Mouse (Mus musculus) frontal cortex, postnatal 14 days (tissue): ENCODE data around the gene Ago4.

Experiments
- DNase-seq, 2 experiments: peaks; one replicate each; pipeline ENCODE4 v3.0.0; 2022; ENCODE audit warnings: low spot score in 2 of 2

The Ago4 gene

DNA sequence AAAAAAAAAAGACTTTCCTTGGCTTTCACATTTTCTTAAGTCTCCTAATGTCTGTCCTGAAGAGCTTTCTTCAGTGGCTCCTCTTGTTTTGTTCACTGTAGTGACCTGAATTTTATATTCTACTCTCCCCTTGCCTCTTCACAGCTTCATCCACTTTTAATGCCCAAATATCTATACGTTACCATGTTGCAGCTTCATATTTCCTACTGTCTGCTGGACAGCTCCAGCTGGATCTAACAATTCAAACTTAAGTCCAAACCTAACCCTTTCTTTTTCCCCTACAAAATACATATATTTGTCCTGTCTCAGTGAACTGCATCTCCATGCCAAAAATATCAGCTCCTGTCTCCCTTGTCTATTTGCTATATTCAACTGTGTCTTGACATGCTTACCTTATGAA, 63.9 kb downstream of the Ago4 start:
- no peak for DNase-seq

DNA sequence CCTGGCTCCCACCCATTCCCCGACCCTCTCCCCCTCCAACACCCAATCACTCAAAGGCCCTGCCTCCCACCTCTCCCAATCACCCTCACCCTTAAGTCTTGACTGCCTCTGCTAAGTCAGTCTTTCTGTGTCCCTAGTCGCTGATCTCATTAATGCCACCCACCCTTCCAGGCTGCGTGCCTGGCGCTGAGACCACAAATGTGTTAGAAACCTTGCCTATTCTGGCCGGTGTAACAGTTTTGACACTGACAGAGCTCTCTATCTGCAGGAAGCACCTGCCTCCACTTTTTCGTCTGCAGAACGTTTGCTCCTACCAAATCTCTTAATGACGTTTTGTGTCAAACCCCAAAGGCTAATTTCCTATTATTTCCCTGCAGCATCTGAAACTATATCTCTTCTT, 64.3 kb downstream of the Ago4 start:
- no peak for DNase-seq

DNA sequence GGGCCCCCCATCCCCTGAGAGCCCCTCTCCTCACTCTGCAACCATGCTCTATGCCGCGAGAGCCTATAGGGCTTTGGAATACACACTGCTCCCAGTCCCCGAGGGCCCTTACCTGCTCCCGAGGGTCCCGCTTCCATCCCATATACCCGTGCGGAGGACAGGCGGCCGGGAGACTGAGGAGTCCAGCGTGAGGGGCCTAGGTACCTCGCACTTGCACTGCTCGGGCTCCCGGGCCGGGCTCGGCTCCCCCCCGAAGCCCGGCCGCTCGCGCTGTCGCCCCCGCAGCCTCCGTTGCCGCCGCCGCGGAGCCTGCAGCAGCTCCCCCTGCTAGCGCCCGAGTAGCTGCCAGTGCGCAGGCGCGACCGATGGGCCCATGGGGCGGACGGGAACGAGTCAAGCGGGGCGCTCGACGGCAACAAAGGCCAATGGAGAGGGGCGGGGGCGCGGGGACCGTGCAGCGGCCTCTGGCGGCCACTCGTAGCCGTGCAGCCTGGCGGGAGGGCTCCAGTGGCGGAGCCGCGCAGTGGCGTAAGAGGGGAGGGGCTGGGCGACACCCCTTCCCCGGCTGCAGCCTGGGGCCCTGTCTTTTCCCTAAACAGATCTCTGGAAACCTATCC, 64.9 kb downstream of the Ago4 start, which contains the start of gene Ago1:
Gene Ago1, minus strand, starts transcription at position 299 of the 617 bp plus-strand sequence.
- peak; percentile 89 to 94 for DNase-seq

DNA sequence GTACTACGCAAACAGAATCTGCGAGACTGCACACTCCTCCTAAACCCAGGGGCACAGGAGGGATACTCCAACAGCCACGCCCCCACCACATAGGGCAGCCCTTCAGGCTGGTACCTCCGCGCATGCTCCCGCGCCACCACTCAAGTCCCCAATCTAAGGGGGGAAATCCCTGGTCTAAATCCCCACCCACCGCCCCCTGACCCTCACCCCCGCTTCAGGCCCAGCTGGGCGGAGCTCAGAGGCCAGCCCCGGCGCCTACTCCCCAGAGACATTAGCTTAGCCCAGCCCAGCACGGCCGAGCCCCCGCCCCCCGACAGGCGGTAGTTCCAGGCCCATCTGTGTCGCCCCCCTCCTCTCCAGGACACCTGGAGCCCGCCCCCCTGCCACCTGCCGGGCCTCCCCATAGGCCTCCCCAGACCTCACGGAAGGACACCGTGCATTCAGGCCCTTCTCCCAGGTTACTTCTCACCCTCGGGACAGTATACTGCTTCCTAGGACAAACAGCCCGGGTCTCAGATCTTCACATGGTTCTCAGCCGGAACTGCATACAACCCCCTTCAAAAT, 65.5 kb downstream of the Ago4 start:
- peak; percentile 41 to 48 for DNase-seq

DNA sequence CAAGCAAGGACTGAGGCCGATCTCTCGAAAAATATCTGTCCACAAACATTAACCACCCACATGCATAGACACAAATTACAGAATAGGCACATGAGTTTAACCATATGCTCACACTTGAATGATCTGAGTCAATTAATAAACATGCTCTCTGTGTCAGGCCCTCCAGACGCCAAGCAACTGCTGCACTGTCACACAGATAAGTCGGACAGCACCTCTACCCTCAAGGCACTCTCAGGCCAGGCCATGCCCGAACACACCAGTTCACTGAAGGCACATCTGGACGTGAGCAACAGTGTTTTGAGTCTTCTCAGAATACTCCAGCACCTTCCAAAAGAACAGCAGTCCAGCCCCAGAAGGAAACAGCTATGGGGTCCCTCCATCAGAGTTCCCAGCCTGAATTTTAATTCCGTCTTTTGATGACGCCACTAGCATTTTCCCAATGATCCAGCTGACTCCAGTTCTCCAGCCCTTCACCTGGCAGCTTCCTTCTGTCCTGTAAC, 67.0 kb downstream of the Ago4 start:
- DNase-seq: no peak

DNA sequence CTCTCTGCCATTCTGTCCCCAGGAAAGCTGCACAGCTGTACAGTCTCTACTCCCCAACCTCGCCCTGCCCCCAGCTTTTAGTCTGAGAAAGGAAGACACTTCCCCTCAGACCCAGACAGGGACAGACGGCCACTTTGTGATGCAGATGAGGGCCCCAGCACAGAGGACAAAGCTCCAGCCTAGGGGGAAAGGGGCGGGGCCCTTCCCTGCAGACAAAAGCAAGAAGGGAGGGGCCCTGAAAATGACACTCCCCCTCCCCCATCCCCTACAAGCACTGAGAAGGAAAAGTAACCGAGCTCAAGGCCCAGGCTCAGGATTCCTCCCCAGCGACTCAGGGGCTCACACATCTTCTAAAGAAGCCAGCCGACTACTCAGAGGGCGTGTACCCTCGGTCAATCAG, 67.4 kb downstream of the Ago4 start:
- DNase-seq: peak; percentile 26 to 50

DNA sequence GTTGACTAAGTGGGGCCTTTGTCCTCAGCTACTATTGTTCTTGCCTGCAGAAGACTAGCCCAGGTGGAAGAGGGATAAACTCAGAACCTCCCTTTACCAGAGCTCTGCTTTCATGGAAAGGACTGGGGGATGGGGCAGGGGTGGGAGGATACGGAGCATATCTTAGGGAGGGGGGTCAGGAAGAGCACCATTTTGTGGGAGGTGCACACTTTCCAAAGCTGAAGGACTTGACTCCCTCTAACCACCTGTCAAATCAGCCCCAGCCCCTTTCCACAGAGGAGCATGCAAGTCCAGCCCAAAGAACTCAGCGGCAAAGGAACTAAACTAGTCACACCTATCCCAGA, 68.4 kb downstream of the Ago4 start:
- no peak for DNase-seq

DNA sequence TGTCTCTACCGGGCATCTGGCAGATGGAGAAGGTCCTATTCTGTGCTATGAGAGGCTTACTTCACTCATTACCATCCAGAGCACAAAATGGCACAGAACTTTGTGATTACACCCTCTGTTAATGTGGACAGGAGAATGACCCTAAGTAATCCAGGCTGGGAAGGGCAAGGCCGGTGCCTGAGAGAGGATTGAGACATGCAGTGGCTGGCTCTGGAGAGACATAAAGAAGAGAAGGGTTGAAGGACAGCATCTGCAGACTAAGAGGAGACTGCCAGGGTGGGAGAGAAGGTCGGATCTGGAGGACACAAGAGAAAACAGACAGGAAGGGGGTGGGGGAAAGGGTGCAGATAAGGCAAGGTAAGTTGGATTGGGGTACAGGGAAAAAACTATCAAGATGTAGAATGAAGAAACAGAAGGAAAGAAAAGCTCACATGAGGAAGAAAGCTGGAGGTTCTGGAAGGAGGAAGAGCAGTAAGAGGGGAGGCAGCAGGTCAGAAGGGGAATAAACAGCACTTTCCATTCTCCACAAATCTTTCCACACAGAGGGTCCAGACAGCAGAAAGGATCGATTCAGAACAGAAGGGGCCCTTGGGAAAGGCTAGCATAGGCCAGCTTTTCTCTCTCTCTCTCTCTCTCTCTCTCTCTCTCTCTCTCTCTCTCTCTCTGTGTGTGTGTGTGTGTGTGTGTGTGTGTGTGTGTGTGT, 68.9 kb downstream of the Ago4 start:
- no peak for DNase-seq

DNA sequence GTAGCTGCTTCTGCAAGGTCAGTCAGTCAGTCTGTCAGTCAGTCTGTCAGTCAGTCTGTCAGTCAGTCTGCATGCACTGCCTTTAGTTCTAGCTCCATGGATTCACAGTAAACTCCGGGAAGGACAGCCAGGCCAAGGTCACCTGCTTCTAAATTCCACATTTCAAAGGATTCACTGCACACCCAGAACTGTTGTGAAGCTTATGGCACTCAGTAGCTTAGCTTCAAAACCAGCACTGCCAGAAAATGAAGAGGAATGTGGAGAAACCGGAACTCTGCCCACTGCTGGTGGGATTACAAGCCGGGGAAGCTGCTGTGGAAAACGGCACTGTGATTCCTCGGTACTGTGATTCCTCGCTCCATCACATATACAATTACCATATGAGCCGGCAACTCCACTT, 77.8 kb downstream of the Ago4 start:
- DNase-seq: no peak

DNA sequence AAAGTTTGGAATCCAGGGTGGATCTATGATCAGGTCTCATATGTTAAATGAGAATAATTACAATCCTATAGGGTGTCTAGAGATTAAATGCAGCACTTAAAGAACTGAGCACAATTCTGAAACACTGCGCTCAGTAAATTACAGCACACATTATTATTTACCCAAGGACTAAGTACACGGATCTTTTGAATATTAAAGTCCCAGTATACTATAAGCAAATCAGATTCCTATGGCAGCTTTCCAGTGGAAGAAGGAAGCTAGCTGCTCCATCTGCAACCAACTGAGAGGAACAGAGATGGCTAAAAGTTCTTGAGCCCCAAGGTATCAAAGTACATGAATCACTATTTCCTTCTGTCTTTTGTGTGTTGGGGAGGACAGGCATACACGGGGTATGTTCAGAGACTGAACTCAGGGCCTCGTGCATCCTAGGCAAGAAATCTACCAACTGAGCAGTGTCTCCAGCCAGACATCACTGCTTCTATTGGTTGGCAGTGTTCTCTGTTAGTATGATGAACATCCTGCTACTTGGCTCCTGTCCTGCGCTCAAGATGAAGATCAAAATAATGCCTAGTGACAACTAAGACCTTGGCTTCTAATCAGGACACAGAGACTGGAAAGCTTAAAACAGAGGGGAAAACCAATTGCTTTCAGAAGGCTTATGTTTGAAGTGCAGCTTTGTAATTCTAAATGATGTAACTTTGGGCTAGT, 78.6 kb downstream of the Ago4 start:
- DNase-seq: no peak

DNA sequence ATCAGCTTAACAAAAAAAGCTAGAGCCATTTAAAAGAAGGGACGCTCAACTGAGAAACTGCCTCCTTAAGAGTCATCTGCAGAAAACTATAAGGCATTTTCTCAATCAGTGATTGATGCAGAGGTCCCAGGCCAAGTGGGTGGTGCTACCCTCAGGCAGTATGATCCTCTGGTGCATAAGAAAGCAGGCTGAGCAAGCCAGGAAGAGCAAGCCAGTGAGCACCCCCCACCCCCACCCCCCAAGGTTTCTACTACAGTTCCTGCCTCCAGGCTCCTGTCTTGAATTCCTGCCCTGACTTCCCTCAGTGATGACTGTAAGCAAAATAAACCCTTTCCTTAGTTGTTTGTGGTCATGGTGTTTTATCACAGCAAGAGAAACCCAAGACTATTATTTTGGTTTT, 83.0 kb downstream of the Ago4 start:
- no peak for DNase-seq

DNA sequence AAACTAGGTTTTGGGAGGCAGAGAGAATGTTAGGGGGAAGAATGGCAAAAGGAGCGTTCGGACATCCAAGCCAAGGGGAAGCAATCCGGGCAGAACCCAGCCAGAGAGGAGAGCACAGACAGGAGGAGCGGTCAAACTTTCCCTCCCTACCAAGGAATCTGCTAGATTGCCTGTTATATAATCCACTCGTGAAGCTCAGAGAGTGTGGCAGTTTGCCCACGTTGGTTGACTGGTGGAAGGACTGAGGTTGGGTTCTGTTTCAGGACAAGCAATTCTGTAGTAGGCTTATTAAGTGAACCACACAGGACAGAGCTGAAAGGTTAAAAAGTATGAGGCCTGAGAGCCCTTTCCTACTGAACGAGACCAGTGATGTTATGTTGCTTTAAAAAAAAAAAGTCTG, 86.1 kb downstream of the Ago4 start:
- no peak for DNase-seq

DNA sequence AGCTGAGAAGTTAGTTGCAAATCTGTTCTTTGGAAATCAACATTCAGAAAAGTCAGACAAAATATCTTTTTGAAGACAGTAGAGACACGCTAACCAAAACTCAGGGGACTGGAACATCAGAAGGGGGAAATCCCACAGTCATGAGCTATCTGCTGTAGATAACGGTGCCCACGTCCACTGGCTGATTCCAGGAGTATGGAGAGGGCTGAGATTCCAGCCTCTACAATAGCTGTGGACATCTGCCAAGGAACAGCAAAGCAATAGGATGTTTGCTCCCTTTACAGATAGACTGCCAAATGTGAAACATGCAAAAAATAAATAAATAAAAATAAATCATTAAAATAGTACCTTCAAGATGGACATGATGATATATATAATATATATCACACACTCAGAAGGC, 88.7 kb downstream of the Ago4 start:
- no peak for DNase-seq
